Mouse (Mus musculus) hindbrain, embryonic 13.5 days (tissue): ENCODE data around the gene Cacna2d2. TPM values are rescaled to one million over a fixed set of nuclear protein-coding genes. Genes with fewer than 3 reads are reported as not detected.

Experiments
- ATAC-seq: fragments of 200-750 bp; cut with Nextera tagmentation; 2 replicates; pipeline ENCODE4 v1.8.0; 2017; ENCODE audit warnings: moderate TSS enrichment; ENCODE audit not compliant: low FRiP score
- H3K27ac ChIP-seq: fragments of 300-500 bp; sonication (generic); 2 replicates; pipeline ENCODE4 v1.5.1; 2015; ENCODE audit warnings: inconsistent platforms, mild to moderate bottlenecking, moderate library complexity
- H3K27me3 ChIP-seq: fragments of 300-500 bp; sonication (generic); 2 replicates; pipeline ENCODE4 v1.6.1; 2015; ENCODE audit warnings: mild to moderate bottlenecking, inconsistent platforms
- H3K36me3 ChIP-seq: fragments of 300-500 bp; sonication (generic); 2 replicates; pipeline ENCODE4 v1.6.1; 2015; ENCODE audit warnings: mild to moderate bottlenecking, inconsistent platforms
- H3K4me1 ChIP-seq: fragments of 300-500 bp; sonication (generic); replicated peaks from 2 replicates; pipeline ENCODE4 v1.6.1; 2015; ENCODE audit warnings: inconsistent platforms
- H3K4me2 ChIP-seq: fragments of 300-500 bp; sonication (generic); 2 replicates; pipeline ENCODE4 v1.6.1; 2015; ENCODE audit warnings: inconsistent platforms, mild to moderate bottlenecking, moderate library complexity
- H3K4me3 ChIP-seq: fragments of 300-500 bp; sonication (generic); 2 replicates; pipeline ENCODE4 v1.5.1; 2015; ENCODE audit warnings: mild to moderate bottlenecking, inconsistent platforms
- H3K9ac ChIP-seq: fragments of 300-500 bp; sonication (generic); 2 replicates; pipeline ENCODE4 v1.6.1; 2015; ENCODE audit warnings: mild to moderate bottlenecking, inconsistent platforms
- H3K9me3 ChIP-seq: fragments of 300-500 bp; sonication (generic); 2 replicates; pipeline ENCODE4 v1.6.1; 2016; ENCODE audit warnings: inconsistent platforms
- WGBS: fragments of 180-500 bp; shearing (Covaris S2); methylation state at CpG from one replicate; pipeline ENCODE4 v1.1.7; 2015; 5-methylcytosine and 5-hydroxymethylcytosine counted together
- polyA plus RNA-seq: library from polyadenylated mRNA; unstranded; fragments of >200 nt; fragmentation: Nextera tagmentation; extraction: Ambion mirVana; gene quantifications from 2 replicates; pipeline ENCODE4 v1.2.1, GENCODE M21; 2015

The Cacna2d2 gene
- polyA plus RNA-seq, 1 experiment from 2014 or later = 8.3 TPM

GRCm38 (mm10) chr9:107419491-107420244 is 20.3 kb downstream of the Cacna2d2 start:
- H3K9me3 ChIP-seq = no peaks in the 10 kb centered on the region
- 76% methylated on average over 9 of the region's 9 CpGs for WGBS
- H3K36me3 ChIP-seq = no peaks in the 10 kb centered on the region
- no peak overlapping the region for H3K4me2 ChIP-seq
- H3K27ac ChIP-seq = no peak overlapping the region
- no peak overlapping the region for H3K9ac ChIP-seq
- H3K4me1 ChIP-seq = peaks cover 62% of the 10 kb centered on the region
- no peak for ATAC-seq
- H3K4me3 ChIP-seq = no peak overlapping the region
- H3K27me3 ChIP-seq = no peaks in the 10 kb centered on the region

GRCm38 (mm10) chr9:107420898-107421297 is 21.5 kb downstream of the Cacna2d2 start:
- Histone ChIP-seq H3K36me3 (no peaks in the 10 kb centered on the region), H3K4me2 (no peak overlapping the region), H3K9ac (no peak overlapping the region), H3K27ac (no peak overlapping the region), H3K9me3 (no peaks in the 10 kb centered on the region), H3K27me3 (no peaks in the 10 kb centered on the region), H3K4me3 (no peak overlapping the region), H3K4me1 (peaks cover 73% of the 10 kb centered on the region)
- no peak for ATAC-seq
- 65% methylated on average over 5 of the region's 5 CpGs for WGBS

GRCm38 (mm10) chr9:107422878-107423277 is 23.5 kb downstream of the Cacna2d2 start:
- no peak overlapping the region for H3K4me2 ChIP-seq
- 56% methylated on average over 2 of the region's 2 CpGs for WGBS
- H3K36me3 ChIP-seq = no peaks in the 10 kb centered on the region
- no peak for ATAC-seq
- peaks cover 5% of the 10 kb centered on the region; the same call in 1 of the 2 replicates for H3K27me3 ChIP-seq
- H3K9me3 ChIP-seq = no peaks in the 10 kb centered on the region
- H3K27ac ChIP-seq = no peak overlapping the region
- H3K4me1 ChIP-seq = peaks cover 73% of the 10 kb centered on the region
- no peak overlapping the region for H3K9ac ChIP-seq
- H3K4me3 ChIP-seq = no peak overlapping the region

GRCm38 (mm10) chr9:107424485-107425175 is 25.2 kb downstream of the Cacna2d2 start:
- Histone ChIP-seq H3K27me3 (peaks cover 5% of the 10 kb centered on the region; the same call in 1 of the 2 replicates), H3K27ac (no peak overlapping the region), H3K9ac (no peak overlapping the region), H3K4me1 (peaks cover 91% of the 10 kb centered on the region), H3K9me3 (no peaks in the 10 kb centered on the region), H3K4me2 (no peak overlapping the region), H3K4me3 (no peak overlapping the region), H3K36me3 (no peaks in the 10 kb centered on the region)
- no peak for ATAC-seq
- 34% methylated on average over 12 of the region's 12 CpGs for WGBS

GRCm38 (mm10) chr9:107427876-107428275 is 28.5 kb downstream of the Cacna2d2 start:
- WGBS = 76% methylated on average over 7 of the region's 7 CpGs
- ATAC-seq = no peak
- Histone ChIP-seq H3K27ac (peak overlapping the region; percentile 88), H3K9ac (peak overlapping the region; percentile 6), H3K36me3 (no peaks in the 10 kb centered on the region), H3K27me3 (peaks cover 5% of the 10 kb centered on the region; the same call in 1 of the 2 replicates), H3K9me3 (no peaks in the 10 kb centered on the region), H3K4me1 (peaks cover 94% of the 10 kb centered on the region), H3K4me2 (no peak overlapping the region), H3K4me3 (no peak overlapping the region)

GRCm38 (mm10) chr9:107428451-107429186 is 29.2 kb downstream of the Cacna2d2 start:
- WGBS = 58% methylated on average over 5 of the region's 5 CpGs
- peak; percentile 13; the same call in 1 of the 2 replicates for ATAC-seq
- Histone ChIP-seq H3K4me1 (peaks cover 98% of the 10 kb centered on the region), H3K27ac (peak overlapping the region; percentile 88), H3K9ac (peak overlapping the region; percentile 6), H3K4me3 (no peak overlapping the region), H3K36me3 (no peaks in the 10 kb centered on the region), H3K9me3 (no peaks in the 10 kb centered on the region), H3K4me2 (no peak overlapping the region), H3K27me3 (peaks cover 5% of the 10 kb centered on the region; the same call in 1 of the 2 replicates)

GRCm38 (mm10) chr9:107430445-107430844 is 31.0 kb downstream of the Cacna2d2 start:
- H3K4me2 ChIP-seq = peak overlapping the region; percentile 29
- H3K4me1 ChIP-seq = peaks cover 100% of the 10 kb centered on the region
- H3K36me3 ChIP-seq = no peaks in the 10 kb centered on the region
- 35% methylated on average over 12 of the region's 12 CpGs for WGBS
- no peaks in the 10 kb centered on the region for H3K9me3 ChIP-seq
- no peak overlapping the region for H3K4me3 ChIP-seq
- H3K9ac ChIP-seq = 0 out of 2 replicates have a peak overlapping the region, but pooled peaks have one; percentile 49
- peaks cover 5% of the 10 kb centered on the region; the same call in 1 of the 2 replicates for H3K27me3 ChIP-seq
- ATAC-seq = peak; percentile 52
- peak overlapping the region; percentile 88 for H3K27ac ChIP-seq

- WGBS = 60% methylated on average over 3 of the region's 3 CpGs
- no peaks in the 10 kb centered on the region for H3K27me3 ChIP-seq
- peaks cover 98% of the 10 kb centered on the region for H3K4me1 ChIP-seq
- no peak overlapping the region for H3K27ac ChIP-seq
- H3K9ac ChIP-seq = no peak overlapping the region
- H3K4me3 ChIP-seq = no peak overlapping the region
- H3K4me2 ChIP-seq = no peak overlapping the region
- no peak for ATAC-seq
- H3K9me3 ChIP-seq = no peaks in the 10 kb centered on the region
- H3K36me3 ChIP-seq = no peaks in the 10 kb centered on the region
Measured at GRCm38 (mm10) chr9:107432546-107432945, 33.1 kb downstream of the Cacna2d2 start.

- WGBS = 24% methylated on average over 6 of the region's 6 CpGs
- ATAC-seq = 0 out of 2 replicates have a peak, but pooled peaks have one; percentile 47
- Histone ChIP-seq H3K4me2 (no peak overlapping the region), H3K4me3 (no peak overlapping the region), H3K27ac (peak overlapping the region; percentile 86), H3K27me3 (no peaks in the 10 kb centered on the region), H3K9ac (peak overlapping the region; percentile 29; the same call in 1 of the 2 replicates), H3K4me1 (peaks cover 85% of the 10 kb centered on the region), H3K9me3 (no peaks in the 10 kb centered on the region), H3K36me3 (no peaks in the 10 kb centered on the region)
Measured at GRCm38 (mm10) chr9:107434851-107435250, 35.4 kb downstream of the Cacna2d2 start.

- H3K4me1 ChIP-seq = peaks cover 84% of the 10 kb centered on the region
- no peaks in the 10 kb centered on the region for H3K9me3 ChIP-seq
- no peaks in the 10 kb centered on the region for H3K27me3 ChIP-seq
- WGBS = 16% methylated on average over 6 of the region's 6 CpGs
- H3K4me3 ChIP-seq = no peak overlapping the region
- H3K36me3 ChIP-seq = no peaks in the 10 kb centered on the region
- H3K9ac ChIP-seq = peak overlapping the region; percentile 29
- H3K4me2 ChIP-seq = no peak overlapping the region
- peak; percentile 63 for ATAC-seq
- H3K27ac ChIP-seq = peak overlapping the region; percentile 86
Measured at GRCm38 (mm10) chr9:107435285-107435684, 35.9 kb downstream of the Cacna2d2 start.

GRCm38 (mm10) chr9:107442891-107443290 is 43.5 kb downstream of the Cacna2d2 start:
- WGBS = 65% methylated on average over 4 of the region's 4 CpGs
- H3K4me2 ChIP-seq = no peak overlapping the region
- ATAC-seq = no peak

GRCm38 (mm10) chr9:107443324-107443723 is 43.9 kb downstream of the Cacna2d2 start:
- ATAC-seq = no peak
- peak overlapping the region; percentile 56 for H3K9ac ChIP-seq
- WGBS = 52% methylated on average over 12 of the region's 12 CpGs
- no peaks in the 10 kb centered on the region for H3K9me3 ChIP-seq
- peaks cover 62% of the 10 kb centered on the region for H3K4me1 ChIP-seq
- H3K27me3 ChIP-seq = no peaks in the 10 kb centered on the region
- H3K36me3 ChIP-seq = no peaks in the 10 kb centered on the region
- H3K4me3 ChIP-seq = no peak overlapping the region
- peak overlapping the region; percentile 84 for H3K27ac ChIP-seq
- no peak overlapping the region for H3K4me2 ChIP-seq

More at GRCm38 (mm10) chr9:107442891-107443290, 43.5 kb downstream of the Cacna2d2 start:
- Histone ChIP-seq H3K4me1 (peaks cover 63% of the 10 kb centered on the region), H3K9me3 (no peaks in the 10 kb centered on the region), H3K27me3 (no peaks in the 10 kb centered on the region), H3K27ac (peak overlapping the region; percentile 84), H3K4me3 (no peak overlapping the region), H3K9ac (0 out of 2 replicates have a peak overlapping the region, but pooled peaks have one; percentile 56), H3K36me3 (no peaks in the 10 kb centered on the region)
